Mouse (Mus musculus) stomach, embryonic 15.5 days (tissue): ENCODE measurements around the gene Gsdma3. TPM values are rescaled to one million over a fixed set of nuclear protein-coding genes. Genes with fewer than 3 reads are reported as not detected.

Experiments used
- ATAC-seq: fragments of 200-750 bp; cut with Nextera tagmentation; 2 replicates; pipeline ENCODE4 v1.8.0; 2017; ENCODE audit warnings: low read depth, moderate number of reproducible peaks, moderate TSS enrichment; ENCODE audit not compliant: insufficient read depth, low FRiP score
- H3K27ac ChIP-seq: fragments of 300-500 bp; sonication (generic); 2 replicates; pipeline ENCODE4 v1.5.1; 2015; ENCODE audit warnings: mild to moderate bottlenecking, inconsistent platforms
- H3K27me3 ChIP-seq: fragments of 300-500 bp; sonication (generic); replicated peaks from 2 replicates; pipeline ENCODE4 v1.6.1; 2015; ENCODE audit warnings: inconsistent platforms
- H3K36me3 ChIP-seq: fragments of 300-500 bp; sonication (generic); 2 replicates; pipeline ENCODE4 v1.6.1; 2015; ENCODE audit warnings: inconsistent platforms
- H3K4me1 ChIP-seq: fragments of 300-500 bp; sonication (generic); 2 replicates; pipeline ENCODE4 v1.6.1; 2015; ENCODE audit warnings: inconsistent platforms
- H3K4me2 ChIP-seq: fragments of 300-500 bp; sonication (generic); 2 replicates; pipeline ENCODE4 v1.6.1; 2015; ENCODE audit warnings: mild to moderate bottlenecking, inconsistent platforms
- H3K4me3 ChIP-seq: fragments of 300-500 bp; sonication (generic); replicated peaks from 2 replicates; pipeline ENCODE4 v1.5.1; 2015; ENCODE audit warnings: inconsistent platforms
- H3K9ac ChIP-seq: fragments of 300-500 bp; sonication (generic); 2 replicates; pipeline ENCODE4 v1.6.1; 2015; ENCODE audit warnings: inconsistent platforms
- H3K9me3 ChIP-seq: fragments of 300-500 bp; sonication (generic); 2 replicates; pipeline ENCODE4 v1.6.1; 2016; ENCODE audit warnings: inconsistent platforms
- whole genome bisulfite sequencing: fragments of 180-500 bp; shearing (Covaris S2); methylation state at CpG from one replicate; pipeline ENCODE4 v1.1.7; 2015; 5-methylcytosine and 5-hydroxymethylcytosine counted together
- polyA plus RNA-seq: library from polyadenylated mRNA; unstranded; fragments of >200 nt; fragmentation: Nextera tagmentation; extraction: Ambion mirVana; gene quantifications from 2 replicates; pipeline ENCODE4 v1.2.1, GENCODE M21; 2015

Gene Gsdma3
- polyA plus RNA-seq, 1 experiment from 2014 or later = not detected

DNA sequence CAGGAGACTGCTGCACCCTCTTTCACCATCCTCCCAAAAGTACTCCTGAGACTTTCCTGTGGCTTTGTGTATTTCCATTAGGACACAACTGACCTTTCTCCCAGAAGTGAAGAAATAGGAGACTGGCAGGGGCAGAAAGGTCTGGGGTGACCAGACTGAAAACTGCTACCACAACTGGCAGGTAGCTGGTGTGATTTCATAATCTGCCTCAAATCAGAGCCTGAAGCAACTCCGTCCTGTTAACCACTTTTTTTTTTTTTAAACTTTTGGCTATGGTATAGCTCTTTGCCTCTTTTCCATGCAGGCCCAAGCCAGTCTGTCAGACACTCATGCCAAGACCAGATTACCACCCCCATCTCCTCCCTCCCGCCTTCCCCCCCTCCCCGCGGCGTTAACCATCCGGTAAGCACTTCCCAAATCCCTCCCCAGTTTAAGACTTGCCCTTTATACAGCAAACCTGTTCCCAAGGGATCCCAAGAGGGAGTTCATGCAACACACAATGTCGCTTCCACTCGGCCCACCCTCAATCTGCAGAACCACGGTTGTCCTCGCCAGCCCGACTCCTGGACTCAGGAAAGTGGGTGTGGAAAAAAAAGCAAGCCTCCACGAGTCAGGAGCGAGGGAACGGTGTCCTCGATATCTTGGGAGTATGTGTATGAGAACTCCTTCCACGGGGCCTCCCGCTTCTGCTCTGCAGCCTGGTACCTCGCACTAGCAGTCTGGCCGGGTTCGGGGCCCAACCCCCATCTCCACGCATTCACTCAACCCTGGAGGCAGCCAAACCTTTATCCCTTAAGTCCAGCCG, 39.9 kb upstream of the Gsdma3 start:
- peak overlapping the region; percentile 72 for H3K27ac ChIP-seq
- H3K4me1 ChIP-seq = peaks cover 40% of the 10 kb centered on the region
- peak overlapping the region; percentile 91 for H3K4me2 ChIP-seq
- H3K4me3 ChIP-seq = peak overlapping the region; percentile 80
- peaks cover 17% of the 10 kb centered on the region for H3K36me3 ChIP-seq
- no peaks in the 10 kb centered on the region for H3K27me3 ChIP-seq
- no peaks in the 10 kb centered on the region for H3K9me3 ChIP-seq
- H3K9ac ChIP-seq = peak overlapping the region; percentile 67
- peak; percentile 1; the same call in 1 of the 2 replicates for ATAC-seq
- 2% methylated on average over 22 of the region's 22 CpGs for WGBS

GRCm38 (mm10) chr11:98586892-98587563, 39.1 kb upstream of the Gsdma3 start, which contains the start of gene Ormdl3:
Ormdl3 (minus strand) TSS chr11:98587368.
- Histone ChIP-seq H3K4me3 (peak within 1 kb of the TSS; percentile 80), H3K9ac (peak within 1 kb of the TSS; percentile 67), H3K4me1 (peaks cover 40% of the 10 kb centered on the region), H3K36me3 (peaks cover 14% of the 10 kb centered on the region), H3K9me3 (no peaks in the 10 kb centered on the region), H3K4me2 (peak within 1 kb of the TSS; percentile 91), H3K27me3 (no peaks in the 10 kb centered on the region), H3K27ac (peak within 1 kb of the TSS; percentile 93)
- WGBS = under 1% methylated on average over 48 of the region's 49 CpGs
- peak; percentile 90 for ATAC-seq

- 0 out of 2 replicates have a peak overlapping the region, but pooled peaks have one; percentile 18 for H3K9ac ChIP-seq
- no peaks in the 10 kb centered on the region for H3K27me3 ChIP-seq
- H3K27ac ChIP-seq = peak overlapping the region; percentile 93
- 5% methylated on average over 20 of the region's 20 CpGs for WGBS
- no peaks in the 10 kb centered on the region for H3K9me3 ChIP-seq
- H3K4me2 ChIP-seq = peak overlapping the region; percentile 91
- peaks cover 6% of the 10 kb centered on the region for H3K36me3 ChIP-seq
- peak; percentile 73 for ATAC-seq
- peak overlapping the region; percentile 80 for H3K4me3 ChIP-seq
- peaks cover 40% of the 10 kb centered on the region for H3K4me1 ChIP-seq
Measured at GRCm38 (mm10) chr11:98587684-98588546, 38.2 kb upstream of the Gsdma3 start.

- Histone ChIP-seq H3K9me3 (no peaks in the 10 kb centered on the region), H3K9ac (no peak overlapping the region), H3K4me1 (peaks cover 40% of the 10 kb centered on the region), H3K27me3 (no peaks in the 10 kb centered on the region), H3K36me3 (no peaks in the 10 kb centered on the region), H3K27ac (peak overlapping the region; percentile 93), H3K4me3 (peak overlapping the region; percentile 80; the same call in 1 of the 2 replicates), H3K4me2 (peak overlapping the region; percentile 91; the same call in 1 of the 2 replicates)
- no peak for ATAC-seq
- WGBS = 55% methylated on average over 6 of the region's 6 CpGs
Measured at GRCm38 (mm10) chr11:98588833-98589281, 37.3 kb upstream of the Gsdma3 start.

GRCm38 (mm10) chr11:98589306-98589705, 36.9 kb upstream of the Gsdma3 start:
- Histone ChIP-seq H3K27ac (peak overlapping the region; percentile 93; the same call in 1 of the 2 replicates), H3K36me3 (no peaks in the 10 kb centered on the region)
- WGBS = 79% methylated on average over 8 of the region's 8 CpGs

GRCm38 (mm10) chr11:98590548-98591445, 35.4 kb upstream of the Gsdma3 start:
- no peak overlapping the region for H3K27ac ChIP-seq
- WGBS = 54% methylated on average over 19 of the region's 19 CpGs
- H3K9me3 ChIP-seq = no peaks in the 10 kb centered on the region
- H3K9ac ChIP-seq = no peak overlapping the region
- H3K4me2 ChIP-seq = no peak overlapping the region
- H3K36me3 ChIP-seq = no peaks in the 10 kb centered on the region
- no peak overlapping the region for H3K4me3 ChIP-seq
- ATAC-seq = no peak
- peaks cover 28% of the 10 kb centered on the region for H3K4me1 ChIP-seq
- H3K27me3 ChIP-seq = no peaks in the 10 kb centered on the region

More at GRCm38 (mm10) chr11:98589306-98589705, 36.9 kb upstream of the Gsdma3 start:
- ATAC-seq = no peak
- H3K4me3 ChIP-seq = no peak overlapping the region
- no peaks in the 10 kb centered on the region for H3K27me3 ChIP-seq
- no peak overlapping the region for H3K9ac ChIP-seq
- H3K4me1 ChIP-seq = peaks cover 40% of the 10 kb centered on the region
- H3K4me2 ChIP-seq = no peak overlapping the region
- no peaks in the 10 kb centered on the region for H3K9me3 ChIP-seq

- Histone ChIP-seq H3K4me3 (no peak overlapping the region), H3K9me3 (no peaks in the 10 kb centered on the region), H3K4me1 (peaks cover 4% of the 10 kb centered on the region; the same call in 1 of the 2 replicates), H3K4me2 (no peak overlapping the region), H3K27me3 (peaks cover 12% of the 10 kb centered on the region; the same call in 1 of the 2 replicates), H3K36me3 (no peaks in the 10 kb centered on the region), H3K9ac (no peak overlapping the region), H3K27ac (no peak overlapping the region)
- WGBS = 74% methylated on average over 6 of the region's 6 CpGs
- ATAC-seq = no peak
Measured at GRCm38 (mm10) chr11:98595021-98595420, 31.1 kb upstream of the Gsdma3 start.

GRCm38 (mm10) chr11:98595473-98595872, 30.7 kb upstream of the Gsdma3 start:
- ATAC-seq = no peak
- Histone ChIP-seq H3K27me3 (peaks cover 13% of the 10 kb centered on the region; the same call in 1 of the 2 replicates), H3K4me1 (peaks cover 3% of the 10 kb centered on the region; the same call in 1 of the 2 replicates), H3K9me3 (no peaks in the 10 kb centered on the region), H3K4me2 (no peak overlapping the region), H3K36me3 (no peaks in the 10 kb centered on the region), H3K9ac (no peak overlapping the region), H3K4me3 (no peak overlapping the region), H3K27ac (no peak overlapping the region)
- 73% methylated on average over 10 of the region's 10 CpGs for WGBS

DNA sequence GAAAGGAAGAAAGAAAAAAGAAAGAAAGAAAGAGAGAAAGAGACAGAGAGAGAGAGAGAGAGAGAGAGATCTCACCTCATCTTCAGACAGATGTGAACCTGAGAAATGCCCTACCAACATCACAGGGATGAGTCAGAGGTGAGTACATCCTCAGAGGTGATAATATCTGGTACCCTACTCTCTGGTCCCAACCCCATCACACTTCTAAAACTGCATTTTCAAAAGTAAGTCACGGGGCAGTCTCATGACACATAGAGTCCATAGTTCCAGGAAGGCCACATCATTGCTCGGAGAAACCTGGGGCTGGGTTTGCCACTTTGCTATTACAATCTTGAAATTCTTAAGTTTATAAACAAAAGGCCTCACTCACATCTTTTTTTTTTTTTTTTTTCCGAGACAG, 30.2 kb upstream of the Gsdma3 start:
- no peak overlapping the region for H3K4me2 ChIP-seq
- peaks cover 13% of the 10 kb centered on the region; the same call in 1 of the 2 replicates for H3K27me3 ChIP-seq
- H3K9me3 ChIP-seq = no peaks in the 10 kb centered on the region
- ATAC-seq = no peak
- no peak overlapping the region for H3K27ac ChIP-seq
- no peak overlapping the region for H3K4me3 ChIP-seq
- no peaks in the 10 kb centered on the region for H3K4me1 ChIP-seq
- no peak overlapping the region for H3K9ac ChIP-seq
- WGBS = 63% methylated on average over 3 of the region's 3 CpGs
- H3K36me3 ChIP-seq = no peaks in the 10 kb centered on the region

DNA sequence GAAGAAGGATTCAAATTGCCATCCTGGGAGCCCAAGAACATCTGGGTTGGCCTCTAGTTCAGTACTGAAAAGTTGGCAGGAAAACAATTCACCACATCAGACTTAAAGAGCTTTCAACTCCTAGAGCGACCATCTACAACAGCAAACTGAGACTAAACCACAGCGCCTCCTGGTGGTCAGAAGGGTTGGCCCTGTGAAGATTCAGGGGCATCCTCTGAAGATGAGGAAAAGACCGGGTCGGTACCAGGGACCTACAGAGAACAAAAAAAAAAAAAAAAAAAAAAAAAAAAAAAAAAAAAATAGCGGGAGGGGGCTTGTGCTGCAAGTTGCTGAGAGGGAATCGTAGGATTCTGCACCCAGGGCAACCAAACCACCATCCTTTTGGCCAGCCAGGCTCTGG, 28.8 kb upstream of the Gsdma3 start:
- 38% methylated on average over 6 of the region's 6 CpGs for WGBS
- peaks cover 13% of the 10 kb centered on the region; the same call in 1 of the 2 replicates for H3K27me3 ChIP-seq
- H3K4me2 ChIP-seq = no peak overlapping the region
- H3K27ac ChIP-seq = no peak overlapping the region
- no peak overlapping the region for H3K9ac ChIP-seq
- H3K36me3 ChIP-seq = no peaks in the 10 kb centered on the region
- H3K9me3 ChIP-seq = no peaks in the 10 kb centered on the region
- no peak overlapping the region for H3K4me3 ChIP-seq
- peaks cover 4% of the 10 kb centered on the region; the same call in 1 of the 2 replicates for H3K4me1 ChIP-seq
- ATAC-seq = no peak
